Mouse (Mus musculus): ENCODE results near the gene Aox4. TPM values are rescaled to one million over a fixed set of nuclear protein-coding genes. Genes with fewer than 3 reads are reported as not detected.

Gene Aox4
- total RNA-seq, 4 experiments from 2014 or later, result 1.8 to 2.8 (median 2.4) TPM

DNA sequence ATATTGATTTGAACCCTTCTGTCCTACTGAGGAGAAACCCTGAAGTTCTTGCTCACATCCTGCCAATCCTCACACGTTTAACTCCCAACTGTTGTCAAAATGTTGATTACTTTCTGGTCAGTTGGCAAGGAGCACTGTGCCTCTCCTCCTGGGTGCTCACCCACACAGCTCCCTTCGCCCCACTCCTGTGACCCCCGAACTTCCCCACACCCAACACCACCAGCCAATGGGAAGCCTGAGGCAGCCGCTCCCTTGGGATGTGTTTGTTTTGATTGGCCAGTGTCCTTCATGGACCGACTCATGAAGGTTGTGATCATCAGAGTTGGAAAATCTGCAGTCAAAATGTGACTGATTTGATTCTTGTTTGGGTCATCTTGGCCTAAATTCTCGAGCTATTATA is 88.2 kb downstream of the Aox4 start:
- no peak for DNase-seq (ENCODE audit: low spot score in 2 of 2)

DNA sequence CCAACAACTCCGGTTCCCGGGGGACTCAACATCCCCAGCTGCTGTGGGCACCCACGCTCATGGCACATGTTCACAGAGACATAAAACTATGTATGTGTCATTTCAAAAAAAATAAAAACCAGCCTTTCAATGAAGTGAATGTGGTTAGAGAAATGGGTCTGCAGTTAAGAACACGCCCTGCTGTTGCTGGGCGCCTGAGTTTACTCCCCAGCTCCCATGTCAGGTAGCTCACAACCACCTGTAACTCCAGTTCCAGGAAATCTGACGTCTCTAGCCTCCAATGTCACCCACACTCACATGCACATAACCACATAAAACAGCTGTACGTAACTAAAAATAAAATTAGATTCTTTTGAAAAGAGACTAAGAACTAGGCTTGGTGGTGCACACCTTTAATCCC is 90.9 kb downstream of the Aox4 start:
- DNase-seq (ENCODE audit: low spot score in 2 of 2), result no peak

DNA sequence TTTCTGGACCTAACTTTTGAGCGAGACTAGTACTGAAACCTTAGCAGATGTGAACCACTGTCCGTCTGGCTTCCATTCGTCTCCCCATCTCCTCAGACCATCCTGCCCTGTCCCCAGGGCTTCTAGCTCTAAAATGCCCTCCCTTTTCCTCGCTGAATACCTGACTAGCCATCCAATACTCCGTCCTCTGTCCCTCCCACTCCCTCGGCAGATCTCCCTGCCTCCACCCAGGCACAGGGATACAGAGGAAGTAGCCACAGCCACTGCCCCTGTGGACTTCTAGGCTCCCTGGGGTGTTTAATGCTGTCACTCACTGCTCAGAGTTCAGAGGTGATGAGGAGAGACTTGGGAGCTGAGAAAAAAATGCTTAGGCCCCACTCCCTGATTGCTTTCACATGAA is 91.8 kb downstream of the Aox4 start:
- no peak for DNase-seq (ENCODE audit: low spot score in 2 of 2)

DNA sequence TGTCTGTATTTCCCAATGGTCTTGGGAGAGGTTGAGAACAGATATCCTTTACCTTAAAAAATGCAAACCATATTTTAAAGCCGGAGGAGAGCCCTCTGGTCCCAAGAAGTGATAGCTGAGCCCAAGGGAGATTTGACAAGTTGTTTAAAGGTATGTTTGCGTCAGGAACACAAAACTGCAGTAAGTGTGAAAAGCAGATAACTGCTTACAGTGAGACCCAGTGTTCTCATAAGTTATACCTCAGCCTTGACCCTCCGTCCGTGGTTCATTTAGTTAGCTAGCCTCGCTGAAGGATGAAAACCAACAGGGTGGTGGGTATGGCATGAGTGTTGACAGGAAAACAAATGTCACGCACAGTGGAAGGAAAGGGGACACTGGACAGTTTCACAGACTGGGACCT is 92.8 kb downstream of the Aox4 start:
- no peak for DNase-seq (ENCODE audit: low spot score in 2 of 2)

DNA sequence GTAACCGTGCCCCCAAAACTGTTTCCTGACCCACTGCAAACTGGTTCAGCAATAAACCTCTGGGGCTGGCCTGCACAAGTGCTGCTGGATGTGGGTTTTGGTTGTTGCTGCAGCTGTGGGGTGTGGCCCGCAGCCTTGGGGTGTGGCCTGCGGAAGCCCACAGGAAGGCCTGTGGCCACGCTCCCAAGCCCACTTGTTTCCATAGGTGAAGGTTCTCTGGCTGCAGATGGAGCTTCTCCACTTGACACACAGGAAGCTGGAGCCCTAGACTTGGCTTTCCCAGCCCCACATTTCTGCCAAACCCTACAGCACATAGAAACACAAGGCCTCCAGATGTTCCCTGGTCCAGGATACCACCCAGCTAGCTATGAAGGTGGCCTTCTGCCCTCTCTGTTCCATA is 93.5 kb downstream of the Aox4 start:
- DNase-seq (ENCODE audit: low spot score in 2 of 2), result no peak

DNA sequence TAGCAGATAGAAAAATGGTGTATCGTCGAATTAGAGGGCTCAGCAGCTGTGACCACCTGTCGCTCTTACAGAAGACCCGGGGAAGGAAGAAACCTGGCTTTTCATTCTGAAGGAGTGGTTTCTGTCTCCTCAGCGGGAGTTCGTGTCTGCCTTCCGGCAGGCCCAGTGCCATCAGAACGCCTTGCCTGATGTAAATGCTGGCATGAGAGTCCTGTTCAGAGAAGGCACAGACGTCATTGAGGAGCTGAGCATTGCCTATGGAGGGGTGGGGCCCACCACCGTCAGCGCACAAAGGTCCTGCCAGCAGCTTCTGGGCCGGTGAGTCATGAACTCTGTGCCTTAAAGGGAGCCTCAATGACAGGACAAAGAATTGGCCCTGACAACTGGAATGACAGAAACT is 94.1 kb downstream of the Aox4 start:
- DNase-seq (ENCODE audit: low spot score in 2 of 2), result no peak

DNA sequence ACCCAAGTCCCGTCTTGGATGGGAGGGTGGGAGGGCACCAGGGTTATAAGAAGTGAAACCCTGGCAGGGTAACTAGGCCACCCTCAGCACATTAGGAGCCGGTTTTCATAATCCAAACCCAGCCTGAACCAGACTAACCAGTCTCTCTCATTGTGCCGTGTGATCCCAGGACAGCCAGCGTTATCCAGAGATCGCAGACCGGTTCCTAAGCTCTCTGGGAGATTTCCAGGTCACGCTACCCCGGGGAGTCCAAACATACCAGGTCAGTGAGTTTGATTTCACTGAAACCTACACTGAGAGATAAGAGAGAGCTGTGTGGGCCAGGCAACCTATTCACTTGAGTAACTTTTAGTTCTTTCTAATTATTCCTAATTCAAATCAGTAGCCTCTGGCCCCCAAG is 97.0 kb downstream of the Aox4 start:
- DNase-seq (ENCODE audit: low spot score in 2 of 2), result no peak

DNA sequence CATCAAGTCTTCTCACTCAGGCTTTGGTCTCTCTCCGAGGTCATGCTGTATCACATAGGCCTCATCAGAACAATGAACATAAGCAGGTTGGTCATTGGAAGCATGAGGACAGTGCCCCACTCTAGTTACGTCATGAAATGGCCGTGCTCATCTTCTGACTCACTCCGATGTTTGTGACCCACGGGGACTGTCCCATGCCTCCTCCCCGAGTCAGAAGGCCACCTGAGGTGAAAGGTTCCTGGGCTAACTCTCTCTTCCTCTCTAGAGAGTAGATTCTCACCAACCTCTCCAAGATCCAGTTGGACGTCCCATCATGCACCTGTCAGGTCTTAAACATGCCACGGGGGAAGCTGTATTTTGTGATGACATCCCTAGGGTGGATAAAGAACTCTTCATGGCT is 98.4 kb downstream of the Aox4 start:
- no peak for DNase-seq (ENCODE audit: low spot score in 2 of 2)

DNA sequence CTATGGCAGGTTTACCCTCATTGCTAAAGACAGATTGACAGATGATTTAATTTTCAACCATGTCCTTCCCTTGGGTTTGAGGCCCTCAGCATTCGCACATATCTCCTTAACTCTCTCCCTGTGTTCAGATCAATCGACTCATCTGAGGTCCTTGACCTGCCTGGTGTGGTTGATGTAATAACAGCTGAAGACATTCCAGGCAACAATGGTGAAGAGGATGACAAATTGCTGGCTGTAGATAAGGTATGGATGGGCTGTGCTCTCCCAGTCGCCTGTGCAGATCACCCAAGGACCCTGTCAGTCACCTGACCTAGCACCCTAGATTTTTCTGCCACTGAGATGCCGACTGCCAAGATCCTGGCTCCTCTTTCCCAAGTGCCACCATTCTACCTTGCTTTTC is 99.7 kb downstream of the Aox4 start:
- DNase-seq (ENCODE audit: low spot score in 2 of 2), result no peak

DNA sequence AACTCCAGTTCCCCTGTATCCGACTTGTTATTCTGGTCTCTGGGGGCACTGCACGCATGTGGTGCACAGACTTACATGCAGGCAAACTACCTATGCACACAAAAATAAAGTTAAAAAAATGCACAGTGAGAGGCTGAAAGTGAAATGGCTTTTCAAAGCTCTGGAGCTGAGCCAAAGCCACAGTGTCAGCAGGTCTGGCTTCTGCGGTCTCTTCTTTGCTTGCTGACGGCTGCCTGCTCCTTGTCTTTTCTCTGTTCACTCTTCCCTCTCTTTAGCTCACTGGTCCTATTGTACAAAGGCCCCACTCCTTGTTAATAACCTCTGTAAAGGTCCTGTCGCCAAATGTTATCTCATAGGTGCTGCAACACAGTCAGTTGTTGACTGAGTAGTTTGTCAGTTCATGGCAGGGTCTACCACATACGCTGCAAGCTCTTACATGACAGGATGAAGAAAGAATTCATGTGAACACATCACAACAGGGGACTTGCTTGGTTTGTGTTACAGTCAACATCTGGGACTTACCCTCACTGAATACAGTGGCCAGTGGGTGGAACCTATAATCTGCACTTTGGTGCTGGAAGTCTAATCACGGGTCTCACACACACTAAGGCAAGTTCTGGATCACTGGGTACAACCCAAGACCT is 101.1 kb downstream of the Aox4 start:
- no peak for DNase-seq (ENCODE audit: low spot score in 2 of 2)

DNA sequence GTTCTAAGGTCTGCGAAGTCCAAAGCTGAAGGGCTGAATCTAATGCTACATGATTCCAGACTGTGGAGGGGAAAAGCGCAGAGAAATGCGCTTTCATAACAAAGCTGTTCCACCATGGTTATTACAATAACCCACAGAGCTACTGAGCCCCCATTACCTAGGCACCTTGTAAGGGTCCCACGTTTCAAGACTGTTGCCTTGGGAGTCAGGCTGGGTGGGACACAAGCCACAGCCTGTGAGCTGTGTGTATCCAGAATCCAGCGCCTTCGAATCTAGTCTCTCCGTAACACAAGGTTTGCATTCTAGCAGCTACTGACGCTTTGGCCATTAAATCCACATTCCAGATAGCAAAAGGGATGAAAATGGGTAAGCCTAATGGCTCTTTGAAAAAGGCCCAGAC is 103.0 kb downstream of the Aox4 start:
- no peak for DNase-seq (ENCODE audit: low spot score in 2 of 2)

DNA sequence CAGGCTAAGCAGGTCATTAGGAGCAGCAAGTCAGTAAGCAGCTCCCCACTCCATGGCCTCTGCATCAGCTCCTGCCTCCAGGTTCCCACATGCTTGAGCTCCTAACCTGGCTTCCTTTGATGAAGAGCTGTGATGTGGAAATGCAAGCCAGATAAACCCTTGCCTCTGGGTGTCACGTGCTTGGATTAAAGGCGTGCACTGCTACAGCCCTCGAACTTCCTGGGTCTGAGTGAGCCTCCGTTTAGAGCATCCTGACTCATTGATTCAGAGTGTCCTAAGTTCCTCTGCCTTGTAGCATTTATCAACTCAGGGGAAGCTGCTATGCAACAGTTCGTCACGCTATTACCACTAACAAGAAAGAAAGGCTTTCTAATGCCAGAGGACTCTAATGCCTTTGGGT is 105.3 kb downstream of the Aox4 start:
- DNase-seq (ENCODE audit: low spot score in 2 of 2), result no peak

Other genes with a start within 250 kb of the Aox4 start
- under 1 TPM; 0.36 to 0.67 (median 0.40) TPM for gene Sgo2a, start 214.4 kb upstream of the Aox4 start, total RNA-seq (2022)
- gene Kctd18, start 191.4 kb upstream of the Aox4 start, total RNA-seq (2022), result 10 to 100 TPM; 19.3 to 22.8 (median 20.5) TPM
- 1 to 10 TPM; 4.9 to 7.4 (median 6.0) TPM for gene Aox1, start 180.5 kb upstream of the Aox4 start, total RNA-seq (2022)
- gene Aox3, start 97.3 kb upstream of the Aox4 start, total RNA-seq (2022), result 1 to 10 TPM; 2.6 to 4.2 (median 3.1) TPM
- gene Aox2, start 67.9 kb downstream of the Aox4 start, total RNA-seq (2022), result under 1 TPM in 2 of 4 experiments, not detected in 2; 0.05 to 0.07 TPM
- 100 to 1,000 TPM; 104 to 124 (median 112) TPM for gene Bzw1, start 182.5 kb downstream of the Aox4 start, total RNA-seq (2022)
- gene Clk1, start 213.7 kb downstream of the Aox4 start, total RNA-seq (2022), result 100 to 1,000 TPM; 129 to 171 (median 145) TPM
- 10 to 100 TPM; 15.7 to 30.6 (median 22.0) TPM for gene Nif3l1, start 234.8 kb downstream of the Aox4 start, total RNA-seq (2022)
- gene Ppil3, start 235.1 kb downstream of the Aox4 start, total RNA-seq (2022), result 10 to 100 TPM; 26.9 to 34.1 (median 31.9) TPM

All from layer of hippocampus, adult 8-10 months (tissue).